Mouse (Mus musculus) MEL (cell line): ENCODE data around the gene Tha1. TPM values are rescaled to one million over a fixed set of nuclear protein-coding genes. Genes with fewer than 3 reads are reported as not detected.
A peak's percentile ranks its signal among the peaks of the same experiment; 100 is the strongest.

ENCODE experiments used
- DNase-seq: peaks from one replicate; pipeline ENCODE4 v3.0.0; 2011; ENCODE audit warnings: low read depth, low spot score
- H3K27ac ChIP-seq: 2 replicates; pipeline ENCODE4 v1.5.1; 2012; ENCODE audit warnings: low read depth, mild to moderate bottlenecking, control low read depth, low read length, moderate library complexity; ENCODE audit not compliant: control insufficient read depth
- H3K27me3 ChIP-seq, 2 experiments: fragments of 150-350 bp in 1 of 2; sonication (generic) in 1 of 2; 2 replicates each; pipeline ENCODE4 v1.6.1; 2012; ENCODE audit warnings: low read length in 2 of 2, mild to moderate bottlenecking in 2 of 2, improper control_type of control experiment in 1 of 2, moderate library complexity in 1 of 2; ENCODE audit not compliant: insufficient read depth in 2 of 2, control insufficient read depth in 1 of 2
- H3K36me3 ChIP-seq, 2 experiments: 2 replicates each; pipeline ENCODE4 v1.6.1; 2012 to 2014; ENCODE audit warnings: low read length in 2 of 2, improper control_type of control experiment in 1 of 2, inconsistent platforms in 1 of 2, mild to moderate bottlenecking in 1 of 2; ENCODE audit not compliant: insufficient read depth in 2 of 2, control insufficient read depth in 1 of 2
- H3K4me1 ChIP-seq, 2 experiments: fragments of 150-350 bp in 1 of 2; sonication (generic) in 1 of 2; 2 replicates each; pipeline ENCODE4 v1.6.1; 2012; ENCODE audit warnings: low read length in 2 of 2, improper control_type of control experiment in 1 of 2, mild to moderate bottlenecking in 1 of 2; ENCODE audit not compliant: insufficient read depth in 2 of 2, control insufficient read depth in 1 of 2
- H3K4me3 ChIP-seq, 2 experiments: fragments of 150-350 bp in 1 of 2; sonication (generic) in 1 of 2; 2 replicates each; pipeline ENCODE4 v1.5.1; 2012; ENCODE audit warnings: low read depth in 2 of 2, low read length in 2 of 2, mild to moderate bottlenecking in 2 of 2, moderate library complexity in 2 of 2, control low read depth in 1 of 2, improper control_type of control experiment in 1 of 2; ENCODE audit not compliant: control insufficient read depth in 1 of 2, insufficient read depth in 1 of 2
- H3K79me2 ChIP-seq: 2 replicates; pipeline ENCODE4 v1.6.1; 2012; ENCODE audit warnings: mild to moderate bottlenecking, low read length, moderate library complexity; ENCODE audit not compliant: control insufficient read depth, poor library complexity, insufficient read depth
- H3K9ac ChIP-seq: 2 replicates; pipeline ENCODE4 v1.6.1; 2012; ENCODE audit warnings: low read depth, mild to moderate bottlenecking, control low read depth, low read length, moderate library complexity; ENCODE audit not compliant: control insufficient read depth, poor library complexity, severe bottlenecking
- H3K9me3 ChIP-seq: fragments of 150-350 bp; sonication (generic); replicated peaks from 2 replicates; pipeline ENCODE4 v1.6.1; 2012; ENCODE audit warnings: mild to moderate bottlenecking, low read length, improper control_type of control experiment, moderate library complexity; ENCODE audit not compliant: insufficient read depth
- BHLHE40 ChIP-seq: IDR thresholded peaks from 2 replicates; pipeline ENCODE4 v1.6.1; 2012; ENCODE audit warnings: low read depth, mild to moderate bottlenecking, inconsistent platforms, low read length, improper control_type of control experiment, borderline replicate concordance
- CHD1 ChIP-seq: IDR thresholded peaks from 2 replicates; pipeline ENCODE4 v1.6.1; 2012; ENCODE audit warnings: low read depth, mild to moderate bottlenecking, inconsistent platforms, low read length, improper control_type of control experiment
- CHD2 ChIP-seq: IDR thresholded peaks from 2 replicates; pipeline ENCODE4 v1.6.1; 2011; ENCODE audit warnings: low read length, improper control_type of control experiment
- CTCF ChIP-seq, 3 experiments: IDR thresholded peaks in 2 of 3; conservative IDR thresholded peaks in 1 of 3; 2 replicates each; pipeline ENCODE4 v1.5.1; 2011 to 2012; ENCODE audit warnings: low read length in 3 of 3, low read depth in 2 of 3, mild to moderate bottlenecking in 2 of 3, improper control_type of control experiment in 1 of 3, inconsistent platforms in 1 of 3, mixed read lengths in 1 of 3, moderate library complexity in 1 of 3; ENCODE audit not compliant: control insufficient read depth in 1 of 3, insufficient read depth in 1 of 3, poor library complexity in 1 of 3, severe bottlenecking in 1 of 3
- E2F4 ChIP-seq: IDR thresholded peaks from 2 replicates; pipeline ENCODE4 v1.6.1; 2011; ENCODE audit warnings: low read depth, low read length, improper control_type of control experiment, borderline replicate concordance
- ELF1 ChIP-seq: IDR thresholded peaks from 2 replicates; pipeline ENCODE4 v1.6.1; 2014; ENCODE audit warnings: low read depth, mild to moderate bottlenecking, inconsistent platforms, low read length, improper control_type of control experiment, moderate library complexity
- EP300 ChIP-seq, 2 experiments: IDR thresholded peaks; 2 replicates each; pipeline ENCODE4 v1.6.1; 2011; ENCODE audit warnings: improper control_type of control experiment in 2 of 2, low read length in 2 of 2, low read depth in 1 of 2, mild to moderate bottlenecking in 1 of 2
- ETS1 ChIP-seq: IDR thresholded peaks from 2 replicates; pipeline ENCODE4 v1.6.1; 2012; ENCODE audit warnings: low read depth, mild to moderate bottlenecking, inconsistent platforms, low read length, improper control_type of control experiment, moderate library complexity
- GABPA ChIP-seq: IDR thresholded peaks from 2 replicates; pipeline ENCODE4 v1.6.1; 2012; ENCODE audit warnings: low read depth, mild to moderate bottlenecking, inconsistent platforms, low read length, improper control_type of control experiment, moderate library complexity
- GATA1 ChIP-seq: IDR thresholded peaks from 2 replicates; pipeline ENCODE4 v1.6.1; 2011; ENCODE audit warnings: low read depth, low read length, improper control_type of control experiment
- HCFC1 ChIP-seq: IDR thresholded peaks from 2 replicates; pipeline ENCODE4 v1.6.1; 2012; ENCODE audit warnings: low read depth, mild to moderate bottlenecking, inconsistent platforms, low read length, improper control_type of control experiment, moderate library complexity
- JUND ChIP-seq: IDR thresholded peaks from 2 replicates; pipeline ENCODE4 v1.6.1; 2011; ENCODE audit warnings: low read depth, mild to moderate bottlenecking, improper control_type of control experiment, low read length
- KAT2A ChIP-seq: conservative IDR thresholded peaks from 2 replicates; pipeline ENCODE4 v1.6.1; 2012; ENCODE audit warnings: low read depth, low read length, improper control_type of control experiment, inconsistent platforms
- MAFK ChIP-seq: IDR thresholded peaks from 2 replicates; pipeline ENCODE4 v1.6.1; 2011; ENCODE audit warnings: low read depth, mild to moderate bottlenecking, low read length, improper control_type of control experiment, borderline replicate concordance
- MAX ChIP-seq: IDR thresholded peaks from 2 replicates; pipeline ENCODE4 v1.6.1; 2011; ENCODE audit warnings: low read length, improper control_type of control experiment
- MAZ ChIP-seq: IDR thresholded peaks from 2 replicates; pipeline ENCODE4 v1.6.1; 2012; ENCODE audit warnings: low read depth, mild to moderate bottlenecking, inconsistent platforms, low read length, improper control_type of control experiment
- MYB ChIP-seq: IDR thresholded peaks from 2 replicates; pipeline ENCODE4 v1.6.1; 2011; ENCODE audit warnings: mild to moderate bottlenecking, low read depth, low read length, improper control_type of control experiment
- MYC ChIP-seq: IDR thresholded peaks from 2 replicates; pipeline ENCODE4 v1.6.1; 2011; ENCODE audit warnings: low read depth, mild to moderate bottlenecking, low read length, improper control_type of control experiment, moderate library complexity
- NRF1 ChIP-seq: IDR thresholded peaks from 2 replicates; pipeline ENCODE4 v1.6.1; 2014; ENCODE audit warnings: low read depth, mild to moderate bottlenecking, inconsistent platforms, low read length, improper control_type of control experiment, moderate library complexity; ENCODE audit not compliant: poor library complexity, insufficient read depth, severe bottlenecking
- POLR2A ChIP-seq, 2 experiments: IDR thresholded peaks; 2 replicates each; pipeline ENCODE4 v1.6.1; 2011 to 2012; ENCODE audit warnings: low read length in 2 of 2, mild to moderate bottlenecking in 2 of 2, control low read depth in 1 of 2, improper control_type of control experiment in 1 of 2, low read depth in 1 of 2, moderate library complexity in 1 of 2; ENCODE audit not compliant: control insufficient read depth in 1 of 2, insufficient read depth in 1 of 2, poor library complexity in 1 of 2
- POLR2AphosphoS2 ChIP-seq: IDR thresholded peaks from 2 replicates; pipeline ENCODE4 v1.6.1; 2011; ENCODE audit warnings: low read length, improper control_type of control experiment
- POLR2AphosphoS5 ChIP-seq: IDR thresholded peaks from 2 replicates; pipeline ENCODE4 v1.6.1; 2012; ENCODE audit warnings: low read depth, borderline replicate concordance, mild to moderate bottlenecking, inconsistent platforms, low read length, moderate library complexity, mixed read lengths
- RAD21 ChIP-seq: IDR thresholded peaks from 2 replicates; pipeline ENCODE4 v1.6.1; 2011; ENCODE audit warnings: mild to moderate bottlenecking, low read depth, low read length, improper control_type of control experiment
- RCOR1 ChIP-seq: IDR thresholded peaks from 2 replicates; pipeline ENCODE4 v1.6.1; 2012; ENCODE audit warnings: low read depth, mild to moderate bottlenecking, inconsistent platforms, low read length, improper control_type of control experiment
- SIN3A ChIP-seq: IDR thresholded peaks from 2 replicates; pipeline ENCODE4 v1.6.1; 2012; ENCODE audit warnings: low read length, improper control_type of control experiment, inconsistent platforms
- SMC3 ChIP-seq: IDR thresholded peaks from 2 replicates; pipeline ENCODE4 v1.6.1; 2011; ENCODE audit warnings: low read depth, low read length, improper control_type of control experiment
- TAL1 ChIP-seq: IDR thresholded peaks from 2 replicates; pipeline ENCODE4 v1.6.1; 2012; ENCODE audit warnings: mild to moderate bottlenecking, inconsistent platforms, low read length, moderate library complexity, mixed read lengths
- TBP ChIP-seq: IDR thresholded peaks from 2 replicates; pipeline ENCODE4 v1.8.0; 2011; ENCODE audit warnings: low read depth, low read length, improper control_type of control experiment
- TCF12 ChIP-seq: IDR thresholded peaks from 2 replicates; pipeline ENCODE4 v1.6.1; 2014; ENCODE audit warnings: low read depth, mild to moderate bottlenecking, inconsistent platforms, low read length, improper control_type of control experiment, moderate library complexity
- UBTF ChIP-seq: IDR thresholded peaks from 2 replicates; pipeline ENCODE4 v1.6.1; 2012; ENCODE audit warnings: low read depth, mild to moderate bottlenecking, inconsistent platforms, low read length, improper control_type of control experiment, moderate library complexity, borderline replicate concordance; ENCODE audit not compliant: insufficient read depth
- USF1 ChIP-seq: IDR thresholded peaks from 2 replicates; pipeline ENCODE4 v1.6.1; 2014; ENCODE audit warnings: low read depth, mild to moderate bottlenecking, inconsistent platforms, low read length, improper control_type of control experiment, moderate library complexity
- USF2 ChIP-seq, 2 experiments: IDR thresholded peaks; 2 replicates each; pipeline ENCODE4 v1.6.1; 2011 to 2012; ENCODE audit warnings: improper control_type of control experiment in 2 of 2, low read length in 2 of 2, borderline replicate concordance in 1 of 2, inconsistent platforms in 1 of 2, low read depth in 1 of 2, mild to moderate bottlenecking in 1 of 2; ENCODE audit not compliant: insufficient read depth in 1 of 2
- ZC3H11A ChIP-seq: IDR thresholded peaks from 2 replicates; pipeline ENCODE4 v1.6.1; 2012; ENCODE audit warnings: low read depth, mild to moderate bottlenecking, inconsistent platforms, low read length, improper control_type of control experiment
- ZKSCAN1 ChIP-seq: IDR thresholded peaks from 2 replicates; pipeline ENCODE4 v1.6.1; 2012; ENCODE audit warnings: low read depth, mild to moderate bottlenecking, inconsistent platforms, low read length, improper control_type of control experiment, moderate library complexity
- ZMIZ1 ChIP-seq: IDR thresholded peaks from 2 replicates; pipeline ENCODE4 v1.6.1; 2012; ENCODE audit warnings: low read depth, mild to moderate bottlenecking, inconsistent platforms, low read length, improper control_type of control experiment, moderate library complexity
- ZNF384 ChIP-seq: IDR thresholded peaks from 2 replicates; pipeline ENCODE4 v1.6.1; 2012; ENCODE audit warnings: low read depth, mild to moderate bottlenecking, inconsistent platforms, low read length, improper control_type of control experiment
- polyA plus RNA-seq, 2 experiments: library from polyadenylated mRNA; stranded (reverse) in 1 of 2; unstranded in 1 of 2; fragments of >175 nt in 1 of 2; fragments of >200 nt in 1 of 2; gene quantifications; 2 replicates each; pipeline versions ENCODE4 v1.2.1 to v1.2.4; 2012; ENCODE audit warnings: low replicate concordance in 2 of 2, low read depth in 1 of 2; ENCODE audit not compliant: insufficient read length in 2 of 2, insufficient read depth in 1 of 2, missing spikeins in 1 of 2
- total RNA-seq: library from RNA; depleted of rRNA; stranded (reverse); fragments of 300-350 nt; gene quantifications from 2 replicates; pipeline ENCODE4 v1.2.3, GENCODE M21; 2012

Gene Tha1
- total and polyA plus RNA-seq, 3 experiments: 0.12 TPM; not detected in 2

DNA sequence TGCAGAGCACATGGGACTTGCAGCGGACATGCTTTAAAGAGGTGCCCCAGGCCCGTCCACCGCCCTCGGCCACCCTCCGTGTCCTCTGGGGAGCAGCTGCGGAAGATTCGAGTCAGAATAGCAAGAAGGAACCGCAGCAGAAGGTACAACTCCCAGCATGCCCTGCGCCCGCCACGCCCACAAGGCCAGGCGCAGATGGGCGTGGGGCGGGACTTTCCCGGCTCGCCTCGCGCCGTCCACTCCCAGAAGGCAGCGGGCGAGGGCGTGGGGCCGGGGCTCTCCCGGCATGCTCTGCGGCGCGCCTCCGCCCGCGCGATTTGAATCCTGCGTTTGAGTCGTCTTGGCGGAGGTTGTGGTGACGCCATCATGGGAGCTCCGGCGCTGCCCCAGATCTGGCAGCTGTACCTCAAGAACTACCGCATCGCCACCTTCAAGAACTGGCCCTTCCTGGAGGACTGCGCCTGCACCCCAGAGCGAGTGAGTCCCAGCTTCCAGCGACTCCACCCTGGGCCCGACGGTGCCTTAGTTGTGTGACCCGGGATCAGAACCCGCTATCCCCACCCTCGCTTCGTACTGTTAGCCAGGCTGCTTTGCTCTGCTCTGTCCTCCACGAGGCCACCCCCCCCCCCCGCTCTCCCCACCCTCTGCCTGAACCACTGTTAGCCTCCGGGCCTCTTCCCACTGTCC, 24.2 kb downstream of the Tha1 start, which contains the start of gene Birc5:
TSS of gene Birc5 (plus strand) at position 267 of the 687 bp plus-strand sequence.
- H3K79me2 ChIP-seq: peaks cover 28% of the 10 kb centered on the region
- H3K9ac ChIP-seq: peak within 1 kb of the TSS; percentile 80
- H3K36me3 ChIP-seq: peaks cover 25 to 26% of the 10 kb centered on the region in 2 experiments
- peaks cover 19 to 21% of the 10 kb centered on the region in 2 experiments for H3K4me1 ChIP-seq
- DNase-seq: peak; percentile 99
- no peaks in the 10 kb centered on the region for H3K27me3 ChIP-seq
- no peaks in the 10 kb centered on the region for H3K9me3 ChIP-seq
- H3K4me3 ChIP-seq: peak within 1 kb of the TSS; percentile 68 to 82
- peak within 1 kb of the TSS; percentile 66 for H3K27ac ChIP-seq
- 0 out of 2 replicates have a peak, but pooled peaks have one; percentile 52 for TF ChIP-seq USF1
- no peak for TF ChIP-seq CHD1
- peak; percentile 84; the same call in 1 of the 2 replicates for TF ChIP-seq SIN3A
- peak; percentile 87 to 99 for TF ChIP-seq POLR2A (IDR thresholded peaks at IDR 0.05; ENCODE audit: control insufficient read depth in 1 of 2, insufficient read depth in 1 of 2, low read depth in 1 of 2, low read length in 2 of 2, poor library complexity in 1 of 2)
- TF ChIP-seq POLR2AphosphoS5: 0 out of 2 replicates have a peak, but pooled peaks have one; percentile 46
- no peak for TF ChIP-seq RCOR1
- TF ChIP-seq POLR2AphosphoS2: peak; percentile 96
- TF ChIP-seq ZMIZ1: peak; percentile 97
- TF ChIP-seq MAZ: peak; percentile 43; the same call in 1 of the 2 replicates
- no peak for TF ChIP-seq GABPA
- peak; percentile 93 for TF ChIP-seq HCFC1
- peak; percentile 62 for TF ChIP-seq TCF12
- no peak for TF ChIP-seq BHLHE40
- peak; percentile 93; the same call in 1 of the 2 replicates for TF ChIP-seq E2F4
- TF ChIP-seq KAT2A: no peak; the same call in 1 of the 2 replicates
- TF ChIP-seq ZC3H11A: no peak
- peak; percentile 82 for TF ChIP-seq MYC
- TF ChIP-seq UBTF: peak; percentile 90; the same call in 1 of the 2 replicates
- no peak for TF ChIP-seq TAL1
- TF ChIP-seq CTCF (IDR thresholded peaks at IDR 0.05 in 2 of 3, conservative IDR thresholded peaks at IDR 0.05 in 1 of 3; ENCODE audit: control insufficient read depth in 1 of 3, insufficient read depth in 1 of 3, low read depth in 2 of 3, low read length in 3 of 3, poor library complexity in 1 of 3, severe bottlenecking in 1 of 3): no peak
- TF ChIP-seq GATA1: no peak
- no peak for TF ChIP-seq MAFK
- TF ChIP-seq MYB: no peak
- TF ChIP-seq JUND: no peak
- TF ChIP-seq SMC3: no peak
- peak; percentile 70; the same call in 1 of the 2 replicates for TF ChIP-seq MAX
- peak; percentile 68 for TF ChIP-seq NRF1
- no peak for TF ChIP-seq RAD21
- peak; percentile 83 for TF ChIP-seq TBP
- no peak for TF ChIP-seq ZKSCAN1
- TF ChIP-seq ELF1: peak; percentile 68
- TF ChIP-seq ETS1: peak; percentile 27; the same call in 1 of the 2 replicates
- TF ChIP-seq CHD2: no peak
- TF ChIP-seq ZNF384: no peak
- TF ChIP-seq USF2 (IDR thresholded peaks at IDR 0.05; ENCODE audit: borderline replicate concordance in 1 of 2, insufficient read depth in 1 of 2, low read depth in 1 of 2, low read length in 2 of 2): no peak
- TF ChIP-seq EP300 (IDR thresholded peaks at IDR 0.05; ENCODE audit: low read depth in 1 of 2, low read length in 2 of 2): no peak; a peak in 1 of 4 replicates
